Mouse (Mus musculus) limb, embryonic 12.5 days (tissue): ENCODE data around the gene Hmgxb4. TPM values are rescaled to one million over a fixed set of nuclear protein-coding genes. Genes with fewer than 3 reads are reported as not detected.

Source experiments
- ATAC-seq: fragments of 200-750 bp; cut with Nextera tagmentation; 2 replicates; pipeline ENCODE4 v1.8.0; 2017; ENCODE audit warnings: low read depth, moderate TSS enrichment; ENCODE audit not compliant: insufficient number of reproducible peaks, insufficient read depth, low FRiP score, low TSS enrichment
- H3K27ac ChIP-seq: fragments of 300-500 bp; sonication (generic); 2 replicates; pipeline ENCODE4 v1.5.1; 2016; ENCODE audit warnings: mild to moderate bottlenecking, moderate library complexity
- H3K27me3 ChIP-seq: fragments of 300-500 bp; sonication (generic); 2 replicates; pipeline ENCODE4 v1.6.1; 2016; ENCODE audit warnings: mild to moderate bottlenecking, moderate library complexity
- H3K36me3 ChIP-seq: fragments of 300-500 bp; sonication (generic); 2 replicates; pipeline ENCODE4 v1.6.1; 2016; ENCODE audit warnings: mild to moderate bottlenecking, moderate library complexity
- H3K4me1 ChIP-seq: fragments of 300-500 bp; sonication (generic); replicated peaks from 2 replicates; pipeline ENCODE4 v1.6.1; 2016
- H3K4me2 ChIP-seq: fragments of 300-500 bp; sonication (generic); 2 replicates; pipeline ENCODE4 v1.6.1; 2016; ENCODE audit warnings: mild to moderate bottlenecking, moderate library complexity
- H3K4me3 ChIP-seq: fragments of 300-500 bp; sonication (generic); replicated peaks from 2 replicates; pipeline ENCODE4 v1.5.1; 2016; ENCODE audit warnings: mild to moderate bottlenecking
- H3K9ac ChIP-seq: fragments of 300-500 bp; sonication (generic); replicated peaks from 2 replicates; pipeline ENCODE4 v1.6.1; 2016; ENCODE audit warnings: mild to moderate bottlenecking, moderate library complexity
- H3K9me3 ChIP-seq: fragments of 300-500 bp; sonication (generic); 2 replicates; pipeline ENCODE4 v1.6.1; 2016; ENCODE audit warnings: mild to moderate bottlenecking, moderate library complexity
- WGBS: fragments of 180-500 bp; shearing (Covaris S2); methylation state at CpG from one replicate; pipeline ENCODE4 v1.1.7; 2016; 5-methylcytosine and 5-hydroxymethylcytosine counted together
- polyA plus RNA-seq: library from polyadenylated mRNA; unstranded; fragments of >200 nt; fragmentation: Nextera tagmentation; extraction: Ambion mirVana; gene quantifications from 2 replicates; pipeline ENCODE4 v1.2.1, GENCODE M21; 2016

Hmgxb4 gene
- polyA plus RNA-seq, 1 experiment from 2014 or later: 49.3 TPM

DNA sequence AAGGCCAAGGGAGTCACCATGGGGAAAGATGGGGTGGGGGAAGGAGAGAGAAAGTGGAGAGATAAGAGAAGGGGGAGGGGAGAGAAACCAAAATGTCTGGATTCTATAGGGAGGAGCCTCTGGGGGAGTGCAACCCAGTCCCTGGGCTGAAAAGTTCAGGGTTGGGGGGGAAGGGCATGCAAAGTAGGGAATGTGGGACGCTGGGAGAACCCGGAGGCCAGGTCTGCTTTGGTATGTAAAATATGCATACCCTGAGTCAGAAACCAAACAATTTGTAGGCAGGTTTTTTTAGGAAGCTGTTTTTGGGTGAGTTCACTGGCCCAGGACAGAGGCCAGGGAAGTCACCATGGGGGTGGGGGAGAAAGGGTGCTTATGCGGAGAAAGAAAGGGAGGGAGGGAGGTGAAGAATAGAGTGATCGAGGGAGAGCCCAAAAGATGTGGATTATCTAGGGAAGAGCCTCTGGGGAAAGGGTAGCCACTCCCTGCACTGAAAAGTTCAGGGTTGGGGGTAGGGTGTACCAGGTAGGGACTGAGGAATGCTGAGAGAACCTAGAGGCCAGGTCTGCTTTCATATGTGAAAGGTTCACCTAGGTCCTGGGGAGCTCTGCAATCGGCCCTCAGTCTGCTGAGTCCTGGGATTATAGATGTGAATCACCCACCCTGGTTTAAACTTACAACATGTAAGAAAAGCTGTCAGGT, 25.3 kb downstream of the Hmgxb4 start:
- H3K27me3 ChIP-seq: no peaks in the 10 kb centered on the region
- H3K4me2 ChIP-seq: no peak overlapping the region
- H3K9ac ChIP-seq: no peak overlapping the region
- H3K36me3 ChIP-seq: peaks cover 53% of the 10 kb centered on the region
- 44% methylated on average over 5 of the region's 5 CpGs for WGBS
- 0 out of 2 replicates have a peak, but pooled peaks cover 7% of the 10 kb centered on the region for H3K4me1 ChIP-seq
- H3K27ac ChIP-seq: no peak overlapping the region
- no peaks in the 10 kb centered on the region for H3K9me3 ChIP-seq
- H3K4me3 ChIP-seq: no peak overlapping the region
- no peak for ATAC-seq

DNA sequence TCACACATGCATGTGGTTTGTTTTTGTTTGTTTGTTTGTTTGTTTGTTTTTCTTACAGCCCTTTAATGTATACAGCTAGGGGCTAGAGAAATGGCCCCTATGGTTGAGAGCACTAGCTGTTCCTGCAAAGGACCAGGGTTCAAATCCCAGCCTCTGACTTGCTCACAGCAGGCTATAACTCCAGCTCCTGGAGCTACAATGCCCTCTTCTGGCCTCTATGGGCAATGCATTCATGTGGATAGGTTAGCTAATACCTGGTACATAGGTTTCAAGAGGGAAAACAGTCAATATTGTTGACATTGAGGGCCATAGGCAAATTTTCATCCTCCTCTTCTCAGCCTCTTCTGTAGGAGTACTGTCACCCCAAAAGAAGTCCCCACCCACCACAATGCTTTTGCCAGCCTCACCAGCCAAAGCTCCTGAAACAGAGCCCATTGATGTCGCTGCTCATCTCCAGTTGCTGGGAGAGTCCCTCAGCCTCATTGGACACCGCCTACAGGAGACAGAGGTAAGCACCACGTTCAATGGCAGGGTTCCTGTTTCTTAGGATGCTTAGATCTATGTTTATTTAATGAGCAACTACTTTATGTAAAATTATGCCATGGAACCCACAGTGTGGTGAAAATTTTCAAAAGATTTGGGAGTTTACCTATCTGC, 30.6 kb downstream of the Hmgxb4 start:
- no peak overlapping the region for H3K4me2 ChIP-seq
- no peak overlapping the region for H3K27ac ChIP-seq
- H3K9ac ChIP-seq: no peak overlapping the region
- ATAC-seq: no peak
- peaks cover 84% of the 10 kb centered on the region for H3K36me3 ChIP-seq
- no peaks in the 10 kb centered on the region for H3K27me3 ChIP-seq
- no peak overlapping the region for H3K4me3 ChIP-seq
- H3K9me3 ChIP-seq: no peaks in the 10 kb centered on the region
- 93% methylated on average over 3 of the region's 3 CpGs for WGBS
- no peaks in the 10 kb centered on the region for H3K4me1 ChIP-seq

DNA sequence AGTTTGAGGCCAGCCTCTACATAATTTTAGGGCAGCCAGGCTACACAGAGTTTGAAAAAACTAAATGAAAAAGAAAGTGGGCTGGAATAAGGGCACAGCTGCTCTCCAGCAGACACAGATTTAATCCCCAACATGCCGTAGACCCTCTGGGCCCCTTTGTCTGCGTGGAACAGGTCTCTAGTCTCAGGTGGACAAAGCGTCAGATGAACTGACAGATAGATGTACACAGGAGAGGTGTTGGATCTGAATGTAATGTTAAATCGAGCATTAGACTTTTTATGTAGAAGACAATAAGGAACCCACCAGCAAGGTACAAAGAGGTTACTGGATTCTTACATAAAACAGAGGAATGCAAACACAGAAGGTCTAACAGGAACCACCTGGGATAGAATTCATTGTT, 32.7 kb downstream of the Hmgxb4 start:
- Histone ChIP-seq H3K36me3 (peaks cover 90% of the 10 kb centered on the region), H3K4me2 (no peak overlapping the region), H3K27me3 (no peaks in the 10 kb centered on the region), H3K9me3 (no peaks in the 10 kb centered on the region), H3K4me3 (no peak overlapping the region), H3K27ac (no peak overlapping the region), H3K9ac (no peak overlapping the region), H3K4me1 (no peaks in the 10 kb centered on the region)
- 97% methylated on average over 4 of the region's 4 CpGs for WGBS
- ATAC-seq: no peak

DNA sequence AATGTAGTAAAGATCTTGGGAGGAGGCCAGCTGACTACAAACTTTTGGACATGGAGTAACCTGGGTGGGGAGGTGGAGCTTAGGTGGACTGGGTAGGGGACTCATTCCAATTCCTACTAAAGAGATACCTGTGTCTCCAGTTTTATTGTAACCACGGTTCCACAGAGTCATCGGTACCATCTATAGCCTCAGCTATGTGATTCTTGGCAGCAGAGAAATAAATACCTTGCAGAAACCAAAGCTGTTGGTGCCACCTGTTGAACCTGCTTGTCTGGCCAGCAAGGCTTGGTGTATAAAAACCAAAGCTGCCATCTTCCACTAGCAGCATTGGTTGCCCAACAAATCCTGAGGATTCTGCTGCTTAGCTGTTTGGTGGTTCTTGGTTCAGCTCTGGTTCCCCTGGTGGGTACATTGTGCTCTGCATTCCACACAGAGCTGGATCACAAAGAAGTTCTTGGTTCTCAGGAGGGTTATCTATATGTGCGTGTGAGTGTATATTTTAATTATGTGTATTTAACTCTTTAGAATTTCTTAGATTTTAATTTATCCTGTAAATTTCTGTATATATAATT, 37.4 kb downstream of the Hmgxb4 start:
- H3K27ac ChIP-seq: no peak overlapping the region
- H3K4me2 ChIP-seq: no peak overlapping the region
- H3K4me1 ChIP-seq: peaks cover 11% of the 10 kb centered on the region; the same call in 1 of the 2 replicates
- H3K9ac ChIP-seq: no peak overlapping the region
- no peak overlapping the region for H3K4me3 ChIP-seq
- no peaks in the 10 kb centered on the region for H3K9me3 ChIP-seq
- over 99% methylated on average over 3 of the region's 3 CpGs for WGBS
- H3K36me3 ChIP-seq: peaks cover 47% of the 10 kb centered on the region
- ATAC-seq: no peak
- no peaks in the 10 kb centered on the region for H3K27me3 ChIP-seq

DNA sequence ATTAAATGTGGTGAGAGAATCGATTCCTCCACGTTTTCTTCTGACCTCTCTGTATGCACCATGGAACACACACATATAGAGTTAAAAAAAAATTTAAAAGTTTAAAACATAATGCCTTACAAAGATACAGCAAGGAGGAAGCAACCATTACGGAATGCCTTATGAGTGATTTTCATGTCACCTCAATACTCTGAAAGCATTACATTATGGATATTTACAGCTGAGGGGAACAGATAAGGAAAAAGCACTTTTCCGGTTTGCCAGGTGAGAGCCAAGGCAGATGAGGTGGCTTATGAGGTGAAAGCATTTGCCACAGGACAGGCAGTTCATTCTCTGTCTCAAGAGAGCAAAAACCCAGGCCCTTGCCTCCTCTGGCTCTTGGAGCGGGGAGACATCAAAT, 39.8 kb downstream of the Hmgxb4 start:
- no peaks in the 10 kb centered on the region for H3K9me3 ChIP-seq
- H3K9ac ChIP-seq: 0 out of 2 replicates have a peak overlapping the region, but pooled peaks have one; percentile 34
- peak overlapping the region; percentile 59 for H3K4me3 ChIP-seq
- H3K36me3 ChIP-seq: peaks cover 33% of the 10 kb centered on the region
- H3K27ac ChIP-seq: peak overlapping the region; percentile 32; the same call in 1 of the 2 replicates
- 70% methylated on average over 5 of the region's 5 CpGs for WGBS
- H3K4me2 ChIP-seq: peak overlapping the region; percentile 52
- no peak for ATAC-seq
- H3K4me1 ChIP-seq: peaks cover 11% of the 10 kb centered on the region; the same call in 1 of the 2 replicates
- no peaks in the 10 kb centered on the region for H3K27me3 ChIP-seq

DNA sequence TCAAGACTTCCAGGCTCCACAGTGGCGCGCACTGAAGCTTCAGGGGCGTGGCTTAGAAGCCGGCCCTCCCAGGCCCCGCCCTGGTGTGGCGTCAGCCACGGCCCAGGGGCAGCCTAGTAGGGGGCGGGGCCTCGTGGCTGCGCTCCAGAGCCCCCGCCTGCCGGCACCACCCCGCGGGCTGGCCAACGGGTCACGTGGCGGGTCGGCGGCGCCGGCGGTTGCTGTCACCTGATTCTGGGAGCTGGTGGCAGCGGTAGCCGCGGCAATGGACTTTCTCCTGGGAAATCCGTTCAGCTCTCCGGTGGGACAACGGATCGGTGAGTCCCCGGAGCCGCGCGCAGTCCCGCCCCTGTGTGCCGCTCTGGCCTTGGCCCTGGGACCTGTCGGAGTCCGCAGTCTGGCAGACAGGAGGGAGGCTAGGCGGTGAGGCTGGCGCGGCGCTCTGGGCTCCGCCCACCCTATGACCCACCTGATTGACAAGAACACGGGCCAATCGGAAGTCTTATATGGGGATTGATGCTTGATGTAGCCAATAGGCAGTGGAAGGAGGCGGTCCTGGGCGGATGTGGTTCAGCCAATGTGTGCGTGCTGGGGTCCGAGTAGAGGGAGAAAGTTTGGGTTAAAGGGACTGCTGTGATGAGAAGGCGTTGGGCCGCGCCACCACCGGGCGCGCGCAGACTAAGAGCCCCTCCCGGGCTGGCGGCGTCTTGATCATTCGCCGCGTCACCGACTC, 40.5 kb downstream of the Hmgxb4 start, which contains the start of gene Tom1:
Tom1 (plus strand) TSS at position 195 of the 733 bp plus-strand sequence.
- WGBS: under 1% methylated on average over 62 of the region's 62 CpGs
- peak within 1 kb of the TSS; percentile 70 for H3K4me2 ChIP-seq
- peaks cover 26% of the 10 kb centered on the region for H3K36me3 ChIP-seq
- no peaks in the 10 kb centered on the region for H3K9me3 ChIP-seq
- peak; percentile 99 for ATAC-seq
- H3K27ac ChIP-seq: peak within 1 kb of the TSS; percentile 83
- peak within 1 kb of the TSS; percentile 59 for H3K4me3 ChIP-seq
- H3K27me3 ChIP-seq: no peaks in the 10 kb centered on the region
- H3K4me1 ChIP-seq: peaks cover 16% of the 10 kb centered on the region; the same call in 1 of the 2 replicates
- peak within 1 kb of the TSS; percentile 53 for H3K9ac ChIP-seq

DNA sequence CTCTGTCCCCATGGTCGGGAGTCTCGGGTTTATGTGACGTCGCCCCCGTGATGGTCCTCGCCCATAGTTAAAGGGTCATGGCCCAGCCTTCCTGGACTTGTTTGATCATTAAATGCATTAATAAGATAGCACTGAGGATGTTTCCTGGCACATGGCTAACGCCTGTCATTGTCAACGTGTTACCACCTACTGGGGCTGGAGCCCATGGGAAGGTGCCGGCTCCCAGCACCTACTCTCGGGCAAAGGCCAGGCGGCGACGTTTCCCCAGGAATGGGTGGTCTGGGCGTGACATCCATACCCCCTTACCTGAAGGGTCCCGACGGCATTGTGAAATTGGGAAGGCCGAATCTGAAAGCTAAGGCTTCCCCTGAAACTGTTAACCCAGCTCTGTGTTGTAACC, 41.1 kb downstream of the Hmgxb4 start:
- no peaks in the 10 kb centered on the region for H3K27me3 ChIP-seq
- WGBS: under 1% methylated on average over 17 of the region's 17 CpGs
- H3K36me3 ChIP-seq: peaks cover 20% of the 10 kb centered on the region
- peak overlapping the region; percentile 53 for H3K9ac ChIP-seq
- no peak overlapping the region; the same call in 1 of the 2 replicates for H3K27ac ChIP-seq
- no peak; the same call in 1 of the 2 replicates for ATAC-seq
- peak overlapping the region; percentile 59 for H3K4me3 ChIP-seq
- H3K9me3 ChIP-seq: no peaks in the 10 kb centered on the region
- peak overlapping the region; percentile 70 for H3K4me2 ChIP-seq
- peaks cover 16% of the 10 kb centered on the region; the same call in 1 of the 2 replicates for H3K4me1 ChIP-seq

DNA sequence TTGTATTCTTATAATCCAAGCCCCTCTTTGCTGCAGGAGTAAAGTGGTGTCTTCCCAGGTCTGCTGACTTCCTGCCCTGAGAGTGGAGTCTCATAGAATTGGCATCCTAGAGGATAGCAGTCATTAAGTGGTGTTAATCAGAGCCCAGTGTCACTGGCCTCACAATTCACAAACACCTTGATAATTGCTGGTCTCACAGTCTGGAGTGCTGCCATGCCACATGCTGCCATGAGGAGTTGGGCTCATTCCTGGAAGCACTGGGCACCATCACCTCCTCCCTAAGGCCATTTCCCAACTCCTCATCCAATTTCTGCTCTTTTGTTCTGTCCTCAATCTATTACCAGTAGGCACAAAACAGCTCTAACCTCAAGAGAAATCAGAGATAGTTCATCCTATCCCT, 42.5 kb downstream of the Hmgxb4 start:
- H3K27ac ChIP-seq: no peak overlapping the region
- ATAC-seq: no peak
- H3K9ac ChIP-seq: no peak overlapping the region
- peaks cover 16% of the 10 kb centered on the region; the same call in 1 of the 2 replicates for H3K4me1 ChIP-seq
- H3K4me3 ChIP-seq: no peak overlapping the region
- H3K36me3 ChIP-seq: peaks cover 9% of the 10 kb centered on the region; the same call in 1 of the 2 replicates
- H3K27me3 ChIP-seq: no peaks in the 10 kb centered on the region
- H3K4me2 ChIP-seq: no peak overlapping the region
- H3K9me3 ChIP-seq: no peaks in the 10 kb centered on the region

DNA sequence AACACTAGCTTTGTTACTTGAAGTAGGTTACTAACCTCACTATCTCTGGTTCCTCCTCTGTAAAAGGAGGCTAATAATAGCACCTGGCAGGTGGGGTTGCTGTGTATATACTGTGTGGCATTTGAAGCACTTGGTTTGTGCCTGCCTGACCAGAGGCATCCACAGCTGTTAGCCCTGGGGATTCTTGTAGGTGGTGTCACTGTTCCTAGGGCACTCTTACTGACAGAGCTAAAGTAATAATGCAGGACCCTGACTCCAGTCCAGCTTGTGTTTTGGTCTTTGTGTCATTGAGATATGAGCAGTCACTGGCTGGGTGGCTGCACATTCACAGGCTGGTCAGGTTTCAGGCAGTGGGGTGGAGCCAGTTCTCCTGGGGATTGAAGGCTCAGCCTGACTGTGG, 45.3 kb downstream of the Hmgxb4 start:
- Histone ChIP-seq H3K4me3 (no peak overlapping the region), H3K4me1 (peaks cover 12% of the 10 kb centered on the region; the same call in 1 of the 2 replicates), H3K9me3 (no peaks in the 10 kb centered on the region), H3K27ac (no peak overlapping the region), H3K9ac (no peak overlapping the region), H3K4me2 (no peak overlapping the region), H3K27me3 (no peaks in the 10 kb centered on the region), H3K36me3 (peaks cover 3% of the 10 kb centered on the region; the same call in 1 of the 2 replicates)
- ATAC-seq: no peak

DNA sequence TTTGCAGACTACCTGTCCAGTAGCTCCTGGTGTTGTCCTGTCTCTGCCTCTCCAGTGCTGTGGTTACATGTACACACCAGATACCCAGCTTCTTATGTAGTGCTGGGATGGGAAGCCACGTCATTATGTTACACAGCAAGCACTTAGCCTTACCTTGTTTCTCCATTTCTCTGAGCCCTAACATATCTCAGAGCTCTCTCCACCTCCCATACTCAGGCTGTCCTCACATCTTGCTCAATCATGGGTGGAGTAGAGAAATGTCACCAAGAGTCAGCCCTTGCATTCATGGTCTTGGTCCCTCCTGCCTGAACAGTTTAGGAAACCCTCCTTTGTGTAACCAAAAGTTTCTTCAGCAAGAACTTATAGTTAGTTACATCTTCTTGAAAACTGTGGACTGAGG, 46.6 kb downstream of the Hmgxb4 start:
- 89% methylated on average over 1 of the region's 1 CpGs for WGBS
- Histone ChIP-seq H3K4me2 (no peak overlapping the region), H3K27ac (no peak overlapping the region), H3K9me3 (no peaks in the 10 kb centered on the region), H3K9ac (no peak overlapping the region), H3K4me3 (no peak overlapping the region), H3K4me1 (peaks cover 8% of the 10 kb centered on the region; the same call in 1 of the 2 replicates), H3K27me3 (no peaks in the 10 kb centered on the region), H3K36me3 (peaks cover 3% of the 10 kb centered on the region; the same call in 1 of the 2 replicates)
- no peak for ATAC-seq

DNA sequence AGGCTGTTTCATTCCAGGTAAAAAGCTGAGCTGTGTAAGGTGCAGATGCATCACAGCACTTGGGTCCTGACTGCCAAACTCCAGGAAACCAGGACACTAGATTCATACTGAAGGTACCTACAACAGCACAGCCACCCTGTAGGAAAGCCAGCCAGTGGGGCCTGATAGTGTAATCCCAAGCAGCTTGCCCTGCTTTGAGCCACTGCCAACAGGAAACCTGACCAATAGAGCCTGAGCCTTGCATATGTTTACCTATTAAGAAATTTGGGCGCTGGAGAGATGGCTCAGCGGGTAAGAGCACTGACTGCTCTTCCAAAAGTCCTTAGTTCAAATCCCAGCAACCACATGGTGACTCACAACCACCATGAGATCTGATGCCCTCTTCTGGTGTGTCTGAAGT, 49.0 kb downstream of the Hmgxb4 start:
- no peak for ATAC-seq
- WGBS: 82% methylated on average over 2 of the region's 2 CpGs

More for the DNA sequence above, 49.0 kb downstream of the Hmgxb4 start:
- H3K27me3 ChIP-seq: no peaks in the 10 kb centered on the region
- no peak overlapping the region for H3K4me2 ChIP-seq
- no peak overlapping the region for H3K27ac ChIP-seq
- no peaks in the 10 kb centered on the region for H3K9me3 ChIP-seq
- peaks cover 5% of the 10 kb centered on the region; the same call in 1 of the 2 replicates for H3K4me1 ChIP-seq
- H3K9ac ChIP-seq: no peak overlapping the region
- peaks cover 3% of the 10 kb centered on the region; the same call in 1 of the 2 replicates for H3K36me3 ChIP-seq
- no peak overlapping the region for H3K4me3 ChIP-seq
